Mouse (Mus musculus): ENCODE measurements around the gene D10Jhu81e. TPM values are rescaled to one million over a fixed set of nuclear protein-coding genes. Genes with fewer than 3 reads are reported as not detected.

Gene D10Jhu81e
- total RNA-seq, 2 experiments from 2014 or later = 231 to 289 TPM

DNA sequence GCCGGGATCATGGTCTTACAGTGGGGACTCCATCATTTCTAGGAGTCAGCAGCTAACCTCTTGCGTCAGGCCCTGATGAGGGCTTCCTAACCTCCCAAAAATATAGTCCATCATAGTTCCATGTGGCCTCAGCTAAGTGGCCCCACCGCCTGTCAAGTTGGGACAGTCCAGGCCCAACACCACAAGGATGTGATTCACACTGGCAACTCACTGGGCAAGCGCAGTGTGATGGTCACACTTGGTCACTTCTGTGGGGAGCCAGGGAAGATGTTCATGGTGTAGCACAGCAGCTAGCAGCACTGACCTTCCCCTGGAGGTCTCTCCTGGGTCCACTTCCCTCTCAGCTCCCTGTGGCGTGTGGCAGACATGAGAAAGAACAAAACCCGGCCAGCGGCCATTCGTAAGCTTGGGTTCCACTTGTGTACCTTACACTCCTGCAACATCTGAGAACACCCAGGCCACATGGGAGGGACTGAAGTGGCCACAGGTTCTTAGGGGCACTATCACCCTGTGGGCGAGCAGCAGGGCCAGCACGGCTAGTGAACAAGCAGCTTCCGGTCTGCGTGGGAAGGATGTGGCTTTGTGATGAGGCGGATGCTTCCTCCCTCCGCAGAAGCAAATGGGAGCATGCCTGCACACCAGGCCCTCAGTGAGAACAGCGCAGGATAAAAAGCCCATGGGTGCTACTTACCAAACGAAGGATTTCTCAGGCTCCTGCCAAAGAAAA is 9.1 kb downstream of the D10Jhu81e start:
- Histone ChIP-seq H3K4me3 (no peak overlapping the region), H3K27ac (peak overlapping the region; percentile 49)
- intact Hi-C loops (cut with DNase I) = loop anchor here (2.0 to 5.0 kb wide), 2 partner anchors 92 to 133 kb away; partner anchors contain the start of gene Icosl
- no peak for DNase-seq
- no peak for TF ChIP-seq CTCF (IDR thresholded peaks at IDR 0.05)

DNA sequence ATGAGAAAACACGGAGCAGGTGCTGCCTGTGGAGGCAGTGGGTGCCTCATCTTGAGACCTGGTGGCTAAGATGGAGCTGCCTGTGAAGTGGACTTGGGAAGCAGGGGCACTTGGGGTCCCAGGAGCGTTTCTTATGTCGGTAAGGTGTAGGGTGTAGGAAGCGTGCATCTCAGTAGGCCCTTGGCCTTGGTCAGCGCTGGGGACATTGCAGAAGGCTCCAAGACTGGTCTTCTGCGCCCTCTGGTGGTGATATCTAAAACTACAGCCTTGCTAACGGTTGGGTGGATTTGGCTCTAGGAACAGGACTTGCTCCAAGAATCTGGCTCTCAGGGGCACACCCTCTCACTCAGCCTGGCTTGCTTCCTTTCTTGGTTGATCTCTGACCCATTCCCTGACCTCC is 9.7 kb downstream of the D10Jhu81e start:
- TF ChIP-seq CTCF (IDR thresholded peaks at IDR 0.05) = peak; percentile 96
- H3K27ac ChIP-seq = peak overlapping the region; percentile 49
- DNase-seq = peak; percentile 86
- intact Hi-C loops (cut with DNase I) = loop anchor here (2.0 to 5.0 kb wide), 2 partner anchors 91 to 133 kb away; partner anchors contain the start of gene Icosl
- H3K4me3 ChIP-seq = peak overlapping the region; percentile 60

DNA sequence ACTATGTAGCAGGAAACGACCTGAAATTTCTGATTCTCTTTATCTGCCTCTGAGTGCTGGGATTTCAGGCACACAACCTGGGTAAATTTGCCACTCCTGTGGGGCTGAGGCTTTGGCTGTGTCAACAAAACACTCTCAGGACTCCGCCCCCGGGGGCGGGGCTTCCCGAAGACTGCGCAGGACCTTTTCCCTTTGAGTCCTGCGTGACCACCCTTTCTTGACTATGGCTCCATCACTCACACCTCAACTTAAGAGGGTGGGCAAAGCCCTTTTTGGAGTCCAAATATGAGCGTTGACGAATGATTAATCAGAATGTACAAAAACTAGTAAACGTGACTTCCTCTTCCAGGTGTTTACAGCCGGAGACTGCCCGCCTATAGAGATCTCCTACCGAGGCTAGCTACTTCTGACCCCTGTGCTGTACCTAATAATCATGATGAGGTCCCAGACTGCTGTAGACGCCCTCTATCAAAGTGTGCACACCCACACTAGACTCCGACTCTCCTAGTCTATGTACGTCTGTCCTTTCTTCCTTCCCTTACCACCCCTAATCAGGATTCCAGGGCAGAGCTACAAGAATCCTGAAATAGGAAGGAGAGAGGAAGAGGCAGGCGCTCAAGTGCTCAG is 10.2 kb downstream of the D10Jhu81e start:
- intact Hi-C loops (cut with DNase I) = no loop called here
- DNase-seq = peak; percentile 69
- Histone ChIP-seq H3K27ac (peak overlapping the region; percentile 16), H3K4me3 (peak overlapping the region; percentile 60)
- no peak for TF ChIP-seq CTCF (IDR thresholded peaks at IDR 0.05)

DNA sequence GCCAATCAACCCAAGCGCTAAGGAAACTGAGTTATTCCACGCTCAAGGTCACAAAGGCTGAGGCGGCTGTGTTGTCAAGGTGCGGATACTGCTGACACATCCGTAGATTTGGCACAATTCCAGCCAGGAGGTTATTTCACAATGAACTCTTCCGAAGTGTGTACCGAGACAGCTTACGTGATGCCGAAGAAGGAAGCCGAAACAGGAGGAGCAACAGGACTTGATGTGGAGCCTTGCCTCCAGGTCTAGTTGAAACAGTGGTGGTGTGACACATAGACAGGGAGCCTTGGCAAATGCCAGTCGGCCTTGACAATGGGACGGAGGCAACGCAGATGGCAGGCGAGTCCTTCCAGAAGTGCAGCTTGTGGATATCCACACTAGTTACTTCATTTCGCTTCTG is 11.5 kb downstream of the D10Jhu81e start:
- H3K27ac ChIP-seq = no peak overlapping the region
- no peak for TF ChIP-seq CTCF (IDR thresholded peaks at IDR 0.05)
- H3K4me3 ChIP-seq = no peak overlapping the region
- intact Hi-C loops (cut with DNase I) = no loop called here
- DNase-seq = no peak

DNA sequence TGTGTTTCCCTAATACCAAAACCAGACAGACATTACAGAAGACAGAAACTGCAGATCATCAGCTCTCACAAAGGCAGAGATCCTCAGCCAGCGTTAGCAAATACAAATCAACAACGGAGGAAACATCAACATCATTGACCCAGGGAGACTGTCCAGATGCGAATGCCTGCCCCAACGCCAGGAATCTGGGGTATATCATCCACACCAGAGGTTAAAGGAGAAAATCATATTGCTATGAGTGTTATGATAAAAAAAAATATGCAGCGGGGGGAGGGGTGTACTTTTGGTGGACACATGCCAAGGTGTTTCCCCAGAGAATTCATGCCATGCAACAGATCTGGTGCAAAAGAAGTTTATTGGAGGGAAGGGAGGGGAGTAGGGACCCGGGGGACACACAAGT is 12.7 kb downstream of the D10Jhu81e start:
- no peak for TF ChIP-seq CTCF (IDR thresholded peaks at IDR 0.05)
- intact Hi-C loops (cut with DNase I) = no loop called here
- Histone ChIP-seq H3K27ac (no peak overlapping the region), H3K4me3 (no peak overlapping the region)
- no peak for DNase-seq

DNA sequence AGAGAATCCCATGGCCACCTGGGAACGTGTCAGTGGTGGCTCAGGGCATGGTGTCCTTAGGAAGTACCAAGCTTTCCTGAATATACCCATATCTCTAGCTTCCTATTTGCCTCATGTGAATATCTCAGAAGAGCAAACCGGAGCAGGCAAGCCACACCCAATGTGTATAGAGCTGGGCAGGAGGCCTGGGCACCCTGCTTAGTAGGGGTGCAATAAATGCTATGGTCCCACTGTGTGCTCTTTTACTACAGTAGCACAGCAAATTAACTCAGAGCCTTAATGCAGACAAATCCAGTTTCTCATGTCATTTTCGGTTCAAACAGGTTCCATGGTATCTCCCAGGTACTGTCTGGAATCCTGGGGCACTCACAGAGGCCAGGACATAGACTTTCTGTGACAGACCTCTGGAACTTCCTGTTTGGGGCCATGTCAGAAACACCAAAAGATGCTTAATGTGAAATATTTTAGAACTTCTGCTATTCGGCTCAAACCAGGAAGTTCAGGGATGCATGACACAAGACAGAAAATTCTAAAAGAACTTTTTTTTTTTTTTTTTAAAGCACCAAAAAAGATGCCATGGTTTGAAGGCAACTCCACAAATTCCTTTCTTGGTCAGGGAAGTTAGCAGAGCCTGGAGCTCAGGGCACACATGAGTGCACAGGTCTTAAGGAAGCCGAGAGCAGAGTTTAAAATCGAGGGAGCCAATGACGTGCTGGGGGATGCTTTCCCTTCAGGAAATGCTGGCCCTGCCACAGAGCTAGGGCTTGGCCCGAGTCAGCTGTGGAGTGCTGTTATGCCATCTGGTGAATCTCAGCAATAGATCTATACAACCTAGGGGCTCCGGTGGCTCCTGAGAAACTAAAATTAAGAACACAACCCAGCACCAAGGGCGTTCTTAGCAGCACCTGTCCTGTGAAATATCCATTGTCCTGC is 20.5 kb downstream of the D10Jhu81e start:
- intact Hi-C loops (cut with DNase I) = no loop called here
- no peak overlapping the region for H3K27ac ChIP-seq

DNA sequence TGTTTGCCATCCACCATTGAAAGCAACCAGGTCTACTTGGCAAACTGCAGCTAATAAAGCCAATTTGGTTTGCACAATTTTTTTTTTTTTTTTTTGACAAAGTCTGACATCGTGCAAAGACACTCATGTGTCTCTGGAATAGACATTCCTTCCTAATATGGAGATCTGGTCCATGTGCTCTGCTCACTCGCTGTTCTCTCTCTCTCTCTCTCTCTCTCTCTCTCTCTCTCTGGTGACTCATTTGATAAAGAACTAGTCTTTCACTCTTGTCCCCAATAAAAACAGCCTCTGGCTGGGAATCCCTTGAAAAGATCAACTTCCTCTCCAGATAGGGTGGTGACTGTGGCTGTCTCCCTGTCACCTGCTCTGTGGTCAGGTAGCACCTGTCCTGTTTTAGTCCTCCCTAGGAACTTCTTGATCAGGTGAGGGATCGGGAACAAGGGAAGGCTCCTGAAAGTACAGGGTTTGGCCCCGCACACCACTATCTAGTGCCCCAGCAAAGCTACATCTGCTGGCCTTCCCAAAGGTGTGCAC is 21.6 kb downstream of the D10Jhu81e start:
- Histone ChIP-seq H3K4me3 (no peak overlapping the region), H3K27ac (no peak overlapping the region)
- intact Hi-C loops (cut with DNase I) = no loop called here
- DNase-seq = no peak
- no peak for TF ChIP-seq CTCF (IDR thresholded peaks at IDR 0.05)

More for the DNA sequence above, 20.5 kb downstream of the D10Jhu81e start:
- no peak for TF ChIP-seq CTCF (IDR thresholded peaks at IDR 0.05)
- H3K4me3 ChIP-seq = no peak overlapping the region
- no peak for DNase-seq

DNA sequence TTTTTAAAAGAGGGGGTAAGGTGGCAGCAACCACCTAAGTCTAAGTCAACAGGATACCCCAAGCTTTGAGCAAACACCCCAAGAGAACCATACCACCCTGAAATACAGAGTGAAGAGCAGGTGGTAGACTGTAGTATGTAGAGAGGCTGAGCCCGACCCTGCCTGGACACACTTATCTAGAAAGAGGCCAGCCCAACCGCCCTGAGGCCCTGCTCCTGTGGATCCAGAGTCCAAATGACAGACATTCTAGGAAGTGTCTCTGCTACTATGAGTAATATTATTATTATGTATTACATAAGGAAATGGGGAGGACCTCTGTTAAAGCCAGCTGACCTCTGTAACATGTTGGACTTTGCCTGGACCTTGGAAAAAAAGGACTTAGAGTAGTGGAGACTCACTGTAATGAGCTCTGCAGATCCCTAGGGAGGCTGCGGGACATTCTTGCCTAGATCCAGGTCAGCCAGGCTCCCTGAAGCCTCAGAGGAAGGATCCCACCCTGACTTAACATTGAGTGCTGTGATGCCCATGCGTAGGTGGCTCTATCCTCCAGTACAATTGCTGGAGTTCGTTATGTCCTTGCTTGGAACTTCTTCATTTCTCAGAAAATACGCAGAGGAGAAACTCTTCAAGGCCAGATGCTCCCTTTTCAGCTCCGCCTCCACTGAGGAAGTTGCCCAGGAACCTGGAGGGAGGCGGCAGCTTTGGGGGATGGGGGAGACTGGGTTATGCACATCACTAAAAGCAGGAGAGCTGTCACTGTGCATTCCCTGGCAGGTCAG is 25.7 kb downstream of the D10Jhu81e start:
- no peak for TF ChIP-seq CTCF (IDR thresholded peaks at IDR 0.05)
- H3K27ac ChIP-seq = peak overlapping the region; percentile 46
- DNase-seq = no peak
- intact Hi-C loops (cut with DNase I) = no loop called here
- no peak overlapping the region for H3K4me3 ChIP-seq

DNA sequence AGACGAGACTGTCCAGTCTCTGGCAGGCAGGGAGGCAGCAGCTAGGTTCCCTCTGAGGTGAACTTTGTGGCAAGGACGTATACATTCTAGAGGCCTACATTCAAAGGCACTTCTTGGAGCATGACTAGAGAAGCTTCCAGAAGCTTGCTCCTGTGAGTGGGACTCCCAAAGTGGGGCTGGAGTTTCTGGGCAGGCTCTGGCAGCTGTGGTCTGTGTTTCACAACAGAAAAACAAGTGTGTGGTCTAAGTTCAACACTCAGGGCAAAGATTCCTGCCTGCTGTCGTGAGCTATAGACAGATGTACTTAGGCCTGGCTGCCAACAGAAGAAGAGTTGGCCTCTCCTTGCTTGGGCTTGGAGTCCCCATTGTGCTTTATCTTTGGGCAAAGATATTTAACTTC is 28.7 kb downstream of the D10Jhu81e start:
- no peak overlapping the region for H3K27ac ChIP-seq
- DNase-seq = no peak
- TF ChIP-seq CTCF (IDR thresholded peaks at IDR 0.05) = no peak
- H3K4me3 ChIP-seq = no peak overlapping the region
- intact Hi-C loops (cut with DNase I) = no loop called here

DNA sequence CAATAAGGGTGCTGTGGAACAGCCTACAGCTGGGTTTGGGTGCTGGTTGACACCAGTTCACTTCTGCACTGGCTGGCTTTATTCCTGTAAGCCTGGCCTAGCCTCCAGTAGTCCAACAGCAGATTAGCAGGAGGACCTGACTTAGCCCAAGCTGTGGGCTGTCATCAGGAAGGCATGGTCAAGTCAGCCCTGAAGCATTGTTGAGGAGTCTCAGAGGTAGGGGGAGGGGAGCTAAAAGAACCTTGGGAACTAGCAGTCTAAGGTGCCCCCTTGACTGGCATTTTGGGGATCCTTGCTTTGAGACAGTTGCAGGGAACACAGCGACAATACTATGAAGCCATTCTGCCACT is 29.4 kb downstream of the D10Jhu81e start:
- DNase-seq = no peak
- TF ChIP-seq CTCF (IDR thresholded peaks at IDR 0.05) = no peak
- intact Hi-C loops (cut with DNase I) = no loop called here
- no peak overlapping the region for H3K27ac ChIP-seq
- no peak overlapping the region for H3K4me3 ChIP-seq

DNA sequence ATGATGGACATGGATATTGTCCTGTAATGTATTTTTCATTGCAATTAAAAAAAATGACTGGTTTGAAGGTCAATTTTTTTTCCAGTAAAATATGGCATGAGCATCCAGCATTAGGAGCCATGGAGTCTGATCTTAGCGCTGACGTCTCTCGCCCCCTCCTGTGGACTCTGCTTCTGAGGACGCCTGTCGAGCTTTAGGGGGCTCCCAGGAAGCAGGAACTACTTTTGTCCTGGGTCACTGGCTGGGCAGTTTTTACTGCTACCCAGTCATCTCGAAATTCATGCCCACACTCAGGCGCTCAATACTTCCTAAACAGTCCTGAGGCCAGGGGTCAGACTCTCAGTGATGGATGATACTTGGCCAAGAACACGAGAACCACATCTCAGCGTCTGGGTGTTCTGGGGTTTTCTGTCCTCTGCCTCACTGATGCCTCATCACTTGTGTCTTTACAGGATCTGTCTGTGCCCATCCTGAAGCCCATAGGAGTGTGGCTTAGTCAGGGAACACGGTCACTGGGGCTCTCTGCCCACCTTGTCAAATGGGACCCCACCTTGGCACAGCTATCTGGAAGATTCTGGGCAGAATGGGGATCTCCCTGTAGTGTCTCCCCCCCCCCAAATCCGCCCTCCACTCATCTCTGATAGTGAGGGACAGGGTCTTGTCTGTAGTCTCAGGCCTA is 29.9 kb downstream of the D10Jhu81e start:
- DNase-seq = no peak
- TF ChIP-seq CTCF (IDR thresholded peaks at IDR 0.05) = no peak
- peak overlapping the region; percentile 73 for H3K27ac ChIP-seq
- H3K4me3 ChIP-seq = no peak overlapping the region
- intact Hi-C loops (cut with DNase I) = no loop called here
